Mouse (Mus musculus): ENCODE data around the gene Hadhb.
A peak's percentile ranks its signal among the peaks of the same experiment; 100 is the strongest.

The Hadhb gene

DNA sequence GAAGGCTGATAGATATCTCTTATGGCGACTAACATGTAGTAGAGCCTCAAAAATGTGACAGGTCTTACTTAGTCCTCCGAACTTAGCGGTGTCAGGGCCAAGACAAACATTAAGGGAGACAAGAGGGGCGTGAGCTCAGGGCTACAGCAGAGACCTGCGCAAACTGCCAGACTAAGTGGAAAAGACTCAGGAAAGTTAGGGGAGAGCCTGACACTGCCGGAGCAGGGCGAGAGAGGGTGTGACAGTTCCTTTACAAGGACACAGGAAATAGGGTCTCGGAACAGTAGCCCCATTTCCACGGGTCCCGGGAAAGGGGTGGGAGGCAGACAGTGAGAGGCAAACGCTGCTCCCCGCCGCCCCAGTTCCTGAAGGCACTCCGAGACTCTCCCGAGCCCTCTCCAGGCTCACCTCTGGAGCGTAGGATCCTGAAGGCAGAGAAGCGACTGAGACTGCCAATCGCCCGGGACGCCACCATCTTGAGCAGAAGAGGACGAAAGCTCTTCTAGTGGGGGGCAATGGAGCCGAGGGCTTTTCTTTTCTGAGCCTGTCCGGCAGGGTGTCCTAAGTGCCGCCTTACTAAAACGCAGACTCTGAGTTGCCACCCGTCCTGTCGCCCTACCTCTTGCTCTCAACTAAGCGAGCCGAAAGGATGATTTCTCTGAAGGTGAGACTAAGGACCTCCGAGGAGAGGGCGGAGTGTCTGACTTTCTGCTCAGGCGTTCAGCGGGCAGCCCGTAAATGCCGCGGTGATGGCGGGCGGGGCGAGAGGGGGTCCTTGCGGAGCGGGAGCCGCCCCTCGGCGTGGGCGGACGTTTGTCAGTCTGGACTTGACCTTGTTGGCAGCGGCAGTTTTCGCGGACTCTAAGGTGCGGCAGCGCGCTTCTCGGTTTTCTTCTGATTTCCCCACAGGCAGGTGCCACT lies at the start of gene Hadhb, which contains the start of gene Hadha:
TSS of gene Hadhb (plus strand) at position 775 of the 921 bp plus-strand sequence.
TSS of gene Hadha (minus strand) at position 689 of the 921 bp plus-strand sequence.
- DNase-seq (ENCODE audit: low read depth, low spot score): peak; percentile 86

GRCm38 (mm10) chr5:30105668-30106300 lies 49.3 kb upstream of the Hadhb start, which contains the start of gene 3110082J24Rik:
TSS of gene 3110082J24Rik (minus strand) at chr5:30106086.
- no peak for DNase-seq (ENCODE audit: low read depth, low spot score)

DNA sequence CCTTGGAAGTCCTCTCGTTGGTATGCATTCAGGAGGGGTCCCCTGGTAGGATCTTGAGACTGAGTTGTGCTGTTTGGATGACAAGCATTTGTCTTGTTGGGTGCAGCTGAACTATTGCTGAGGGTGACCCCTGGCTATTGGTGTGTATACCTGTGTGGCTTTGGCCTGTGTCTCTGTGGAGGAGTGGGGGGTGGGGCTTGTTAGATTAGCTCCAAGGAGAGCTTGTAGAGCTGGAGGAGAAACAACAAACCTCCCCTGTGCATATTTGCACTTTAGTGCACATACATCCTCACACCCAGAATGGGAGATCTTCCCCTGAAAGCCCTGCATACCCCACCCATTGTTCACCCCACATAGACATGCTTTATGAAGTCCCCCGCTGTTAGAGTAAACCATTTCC lies 48.3 kb upstream of the Hadhb start:
- no peak for DNase-seq (ENCODE audit: low read depth, low spot score)

- no peak for DNase-seq (ENCODE audit: low read depth, low spot score)
Measured at GRCm38 (mm10) chr5:30107186-30107585, 47.9 kb upstream of the Hadhb start.

DNA sequence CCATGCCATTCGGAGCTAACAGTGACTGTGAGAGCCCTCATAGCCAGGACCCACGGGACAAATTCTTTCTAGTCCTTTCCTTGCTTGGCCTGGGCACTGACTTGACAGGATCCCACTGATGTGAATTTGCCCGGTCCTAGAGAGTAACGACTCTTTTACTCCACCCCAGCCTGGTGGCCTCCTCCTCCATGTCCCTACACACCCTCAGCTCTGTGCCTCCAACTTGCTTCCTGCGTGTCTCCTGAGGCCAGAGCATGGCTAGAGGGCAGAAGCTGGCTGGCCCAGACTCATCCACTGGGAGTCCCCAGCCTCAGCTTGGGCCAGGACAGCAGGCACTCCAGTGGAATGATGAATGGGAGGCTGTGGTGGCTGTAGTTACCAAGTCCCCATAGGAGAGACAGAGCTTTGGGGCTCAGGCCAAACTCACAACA lies 47.4 kb upstream of the Hadhb start:
- DNase-seq (ENCODE audit: low read depth, low spot score): no peak

GRCm38 (mm10) chr5:30108233-30108632 lies 46.8 kb upstream of the Hadhb start:
- DNase-seq (ENCODE audit: low read depth, low spot score): no peak

DNA sequence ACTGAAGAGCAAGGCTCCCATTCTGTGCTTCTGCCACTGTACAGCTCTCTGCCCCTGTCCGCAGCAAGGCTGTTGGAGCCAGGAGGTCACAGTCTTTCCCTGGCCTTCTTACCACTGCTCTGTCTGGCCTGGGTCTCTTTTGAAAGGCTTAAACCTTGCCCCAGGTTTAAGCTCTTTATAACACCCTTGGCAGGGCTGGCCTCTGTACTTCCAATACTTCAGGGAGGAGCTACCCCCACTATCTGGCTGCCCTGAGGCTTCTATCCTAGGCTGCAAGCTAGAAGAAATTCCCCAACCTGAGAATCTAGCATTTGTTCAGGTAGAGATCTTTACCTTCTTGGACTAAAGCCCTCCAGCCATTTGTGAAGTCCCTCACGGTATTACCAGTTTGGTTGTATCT lies 45.1 kb upstream of the Hadhb start:
- DNase-seq (ENCODE audit: low read depth, low spot score): no peak

DNA sequence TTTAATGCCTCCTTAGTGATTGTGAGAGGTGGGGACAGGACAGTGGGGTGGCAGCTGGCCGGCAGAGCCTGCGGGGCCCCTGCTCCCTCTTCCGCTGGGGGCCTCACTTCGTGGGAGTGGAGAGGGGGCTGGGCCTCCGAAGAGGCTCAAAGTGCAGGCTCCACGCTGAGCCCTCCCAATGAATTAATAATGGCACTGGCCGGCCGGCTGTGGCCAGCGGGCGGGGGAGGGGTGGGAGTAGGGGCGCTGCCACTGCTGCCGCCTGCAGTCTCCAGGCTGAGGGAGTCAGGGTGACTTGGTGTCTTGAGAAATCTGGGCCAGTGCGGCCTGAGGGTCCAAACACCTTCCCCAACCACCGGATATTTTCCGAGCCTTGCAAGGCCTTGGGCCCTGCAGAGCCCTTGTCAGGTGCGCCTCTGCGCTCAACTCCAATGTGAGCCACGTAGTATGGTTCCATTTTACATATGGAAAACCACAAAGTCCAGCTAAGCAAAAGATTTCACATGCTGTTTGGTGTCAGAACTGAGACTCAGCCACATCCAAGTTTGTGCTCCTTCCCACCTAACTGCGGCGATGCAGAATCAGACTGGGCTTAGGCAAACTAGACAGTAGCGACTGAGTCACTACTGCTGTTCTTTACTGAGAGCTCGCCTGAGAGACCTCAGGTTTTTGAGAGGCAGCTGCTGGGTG lies 44.5 kb upstream of the Hadhb start:
- no peak for DNase-seq (ENCODE audit: low read depth, low spot score)

DNA sequence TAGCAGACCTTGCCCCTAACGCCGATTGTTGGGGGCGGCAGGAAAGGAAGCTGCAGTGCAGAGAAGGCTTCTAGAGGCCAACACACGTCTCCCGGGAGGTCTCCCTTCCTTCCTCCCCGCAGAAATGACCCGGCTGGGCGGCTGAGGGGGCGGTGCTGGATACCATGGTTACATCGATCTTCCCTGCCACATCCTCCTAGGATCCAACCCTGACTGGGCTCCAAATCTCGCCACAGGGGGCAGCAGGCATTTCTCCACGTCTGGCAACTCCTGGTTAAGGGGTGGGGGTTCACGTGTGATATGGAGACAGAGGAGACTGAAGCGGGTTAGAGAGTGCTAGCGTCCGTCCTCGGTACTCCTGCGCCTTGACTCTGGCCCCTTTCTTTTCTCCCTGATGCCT lies 43.9 kb upstream of the Hadhb start:
- no peak for DNase-seq (ENCODE audit: low read depth, low spot score)

DNA sequence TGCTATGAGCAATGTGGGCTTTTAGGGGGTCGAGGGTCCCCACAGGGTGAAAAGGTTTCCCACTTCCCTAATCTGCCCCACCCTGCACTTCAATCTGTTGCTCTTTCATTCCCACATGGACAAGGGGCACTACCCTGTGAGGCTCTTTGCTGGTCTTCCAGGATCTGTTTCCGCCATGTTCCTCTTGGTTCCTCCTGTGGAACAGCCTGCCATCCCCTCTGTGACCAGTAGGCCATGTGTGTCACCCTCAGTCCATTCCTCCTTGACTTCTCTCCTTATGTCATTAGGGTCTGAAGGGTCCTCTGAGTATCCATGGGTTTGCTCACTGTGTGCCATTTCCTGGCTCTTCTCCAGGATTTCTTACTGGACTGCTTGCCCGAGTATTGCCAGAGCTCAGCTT lies 43.3 kb upstream of the Hadhb start:
- no peak for DNase-seq (ENCODE audit: low read depth, low spot score)

DNA sequence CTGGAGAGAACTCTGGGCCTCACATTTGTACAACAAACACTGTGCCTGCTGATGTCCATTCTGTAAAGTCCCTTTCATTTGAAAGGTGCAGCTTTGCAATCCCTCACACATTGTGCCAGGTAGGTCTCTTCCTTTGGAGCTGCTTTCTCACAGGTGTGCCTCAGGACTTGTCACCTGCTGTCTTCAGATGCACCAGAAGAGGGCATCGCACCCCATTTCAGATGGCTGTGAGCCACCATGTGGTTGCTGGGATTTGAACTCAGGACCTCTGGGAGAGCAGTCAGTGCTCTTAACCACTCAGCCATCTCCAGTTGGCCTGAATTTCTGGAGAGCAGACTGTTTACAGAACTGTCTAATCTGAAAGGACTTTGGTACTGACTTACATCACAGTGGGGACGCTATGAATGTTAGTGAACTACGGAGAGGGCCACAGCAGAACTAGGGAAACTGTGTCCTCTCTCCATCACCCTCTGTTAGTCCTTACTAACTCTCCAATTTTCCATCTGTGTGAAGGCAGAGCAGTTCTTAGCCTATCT lies 42.4 kb upstream of the Hadhb start:
- no peak for DNase-seq (ENCODE audit: low read depth, low spot score)

- no peak for DNase-seq (ENCODE audit: low read depth, low spot score)
Measured at GRCm38 (mm10) chr5:30113881-30114760, 40.9 kb upstream of the Hadhb start.

DNA sequence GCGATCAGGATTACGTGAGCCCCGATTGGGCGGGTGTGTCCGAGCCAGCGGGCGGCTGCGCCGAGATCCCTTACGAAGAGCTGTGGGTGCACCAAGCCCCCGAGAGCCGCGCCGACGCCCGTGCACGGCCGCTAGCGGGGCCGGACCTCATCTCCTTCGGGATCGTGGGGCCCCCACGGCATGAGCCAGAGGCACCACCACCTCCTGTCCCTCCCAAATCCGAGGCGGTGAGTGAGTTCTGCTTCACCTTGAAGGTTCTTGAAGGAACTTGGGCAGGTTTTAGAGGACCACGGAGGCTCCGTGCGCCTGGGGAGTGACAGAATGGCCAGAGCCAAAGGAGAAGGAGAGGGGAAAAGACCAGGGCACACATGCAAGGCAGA lies 40.3 kb upstream of the Hadhb start:
- no peak for DNase-seq (ENCODE audit: low read depth, low spot score)

DNA sequence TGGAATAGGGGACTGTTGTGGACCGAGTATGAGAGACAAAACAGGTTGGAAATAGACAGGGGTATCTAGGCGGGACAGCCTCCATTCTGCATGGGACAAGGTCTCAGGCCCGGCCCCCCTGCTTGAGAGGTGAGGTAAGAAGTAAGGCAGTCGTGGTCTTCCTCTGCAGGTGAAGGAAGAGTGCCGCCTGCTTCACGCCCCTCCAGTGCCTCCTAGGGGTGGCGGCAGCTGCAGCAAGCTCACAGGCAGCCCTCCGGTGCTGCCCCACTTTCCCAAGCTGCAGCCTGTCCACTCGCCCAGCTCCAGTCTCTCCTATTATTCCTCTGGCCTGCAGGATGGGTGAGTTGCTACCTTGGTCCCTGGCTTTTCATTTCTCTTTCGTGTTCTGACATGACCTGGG lies 39.3 kb upstream of the Hadhb start:
- DNase-seq (ENCODE audit: low read depth, low spot score): no peak

- no peak for DNase-seq (ENCODE audit: low read depth, low spot score)
Measured at GRCm38 (mm10) chr5:30118018-30118417, 37.0 kb upstream of the Hadhb start.

DNA sequence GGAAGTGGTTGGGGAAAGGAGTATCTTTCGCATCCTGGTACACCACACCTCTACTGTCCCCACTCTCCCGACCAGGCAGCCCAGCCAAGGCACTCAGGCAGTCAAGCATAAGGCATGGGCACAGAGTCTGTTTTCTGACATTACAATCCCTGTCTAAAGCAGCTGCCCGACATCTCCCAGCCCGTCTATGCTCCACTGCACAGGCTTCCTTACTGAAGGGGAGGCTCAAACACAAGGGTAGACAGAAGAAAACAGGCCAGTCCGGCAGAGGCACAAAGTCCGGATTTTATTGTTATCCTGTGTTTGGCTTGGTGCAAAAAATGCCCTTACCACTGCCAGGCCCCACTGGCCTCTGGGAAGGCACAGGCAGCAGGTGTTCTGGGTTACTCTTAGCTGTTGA lies 35.9 kb upstream of the Hadhb start:
- DNase-seq (ENCODE audit: low read depth, low spot score): no peak

DNA sequence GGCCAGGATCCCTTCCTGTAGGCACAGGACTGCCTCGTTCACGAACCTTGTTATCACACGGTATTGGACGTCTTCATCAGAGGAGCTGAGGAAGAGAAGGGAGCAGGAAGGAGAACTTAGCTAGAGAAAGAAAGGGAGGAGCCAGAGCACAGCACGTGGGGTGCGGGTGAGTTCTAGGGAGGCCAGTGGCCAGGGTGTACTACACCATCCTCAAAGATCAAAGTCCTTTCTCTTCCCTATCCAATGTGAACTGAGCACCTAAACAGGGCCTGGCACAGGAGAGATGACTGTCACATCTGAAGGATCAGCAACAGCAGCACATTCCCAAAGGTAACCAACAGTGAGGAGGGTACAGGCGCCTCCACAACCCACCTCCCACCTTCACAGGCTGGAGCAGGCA lies 34.9 kb upstream of the Hadhb start:
- DNase-seq (ENCODE audit: low read depth, low spot score): no peak

DNA sequence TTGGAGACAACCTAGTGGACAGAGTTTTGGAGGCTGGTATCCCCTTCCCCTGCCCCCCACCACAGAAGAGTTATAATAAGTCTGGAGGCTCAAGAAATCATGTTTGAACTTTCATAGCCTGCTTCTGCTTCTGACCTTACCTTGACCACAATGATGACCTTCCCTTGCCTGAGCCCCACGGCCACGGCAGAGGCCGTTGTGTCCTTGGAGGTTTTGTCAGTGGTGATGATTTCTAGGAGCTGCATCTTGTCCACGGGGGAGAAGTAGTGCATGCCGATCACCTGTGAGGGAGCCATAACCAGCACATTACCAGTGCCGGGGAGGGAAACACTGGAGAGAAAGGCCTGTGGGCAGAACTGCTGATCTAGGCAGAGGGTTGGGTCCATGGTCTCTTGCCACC lies 32.6 kb upstream of the Hadhb start:
- no peak for DNase-seq (ENCODE audit: low read depth, low spot score)

- no peak for DNase-seq (ENCODE audit: low read depth, low spot score)
Measured at GRCm38 (mm10) chr5:30125587-30125986, 29.5 kb upstream of the Hadhb start.

DNA sequence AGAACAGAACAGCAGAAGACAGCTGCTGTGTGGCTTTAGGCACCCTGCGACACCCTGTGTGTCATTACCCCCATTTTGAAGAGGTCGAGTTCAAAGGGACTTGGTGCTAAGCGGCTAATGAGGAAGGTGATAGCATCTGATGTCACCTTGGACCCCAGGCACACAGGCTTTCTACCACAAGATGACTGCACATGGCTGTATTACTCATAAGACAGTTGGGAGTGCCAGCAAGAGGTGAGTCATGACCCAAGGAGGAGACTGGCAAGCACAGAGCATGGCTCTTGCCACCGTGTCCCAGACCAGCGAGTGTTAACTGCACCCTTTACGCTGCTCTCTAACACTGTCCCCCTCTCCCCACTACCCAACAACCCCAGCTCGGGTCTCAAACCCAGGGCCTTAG lies 28.3 kb upstream of the Hadhb start:
- DNase-seq (ENCODE audit: low read depth, low spot score): no peak
